13 mouse cellular contexts compared by ENCODE assay signal in the genomic region with DNA sequence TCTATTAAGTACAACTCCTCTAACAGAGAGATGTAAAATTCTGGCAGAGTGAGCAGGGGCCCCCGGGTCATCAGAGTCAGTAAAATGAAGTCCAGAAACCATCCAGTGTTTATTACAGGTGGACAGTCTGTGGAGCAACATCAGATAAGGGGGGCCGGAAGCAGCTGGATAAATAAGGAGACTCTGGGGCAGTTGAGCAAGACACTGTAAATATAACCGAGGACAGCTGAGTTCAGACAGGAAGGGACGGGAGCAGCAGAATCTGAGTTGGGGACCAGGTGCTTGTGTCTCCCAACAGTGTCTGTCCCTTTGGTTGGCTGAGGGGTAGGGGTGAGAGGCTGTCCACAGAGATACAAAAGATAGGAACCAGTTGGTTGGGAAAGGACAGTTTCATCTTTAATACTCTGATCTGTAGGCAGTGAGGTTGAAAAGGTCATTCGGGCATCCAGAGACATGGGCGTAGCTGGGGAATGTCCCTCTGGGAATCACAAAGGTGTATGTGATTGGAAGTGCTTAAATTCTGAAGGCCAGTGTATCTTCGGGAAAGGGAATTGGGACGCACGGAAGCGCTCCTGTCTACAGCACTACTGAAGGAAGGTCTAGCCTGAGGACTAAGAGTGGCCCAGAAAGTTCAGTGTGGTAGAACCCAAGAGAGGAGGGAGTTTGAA.
A peak's percentile ranks its signal among the peaks of the same experiment; 100 is the strongest.
DNase-seq lines count a peak whose midpoint lies in the region; ATAC-seq and TF ChIP-seq lines count a peak whose summit lies in the region.
"Had no signal": no experiment of that assay in that cellular context is flagged by ENCODE, and none has a peak within 500 bp of the region (broad histone marks: within the 10 kb centered on the region; RNA-seq: fewer than 3 reads in every experiment).

No protein-coding gene starts in this region.

- 58% methylated on average over 10 of the region's 10 CpGs for WGBS in kidney, embryonic 14.5 days
- WGBS in kidney, adult 2 months: 73% methylated on average over 10 of the region's 10 CpGs
- WGBS in intestine, embryonic 16.5 days: 78% methylated on average over 10 of the region's 10 CpGs

- no peaks in the 10 kb centered on the region for H3K27me3 ChIP-seq in kidney, embryonic 14.5 days (ENCODE audit: control insufficient read depth, insufficient read depth, low read length)
- H3K27me3 ChIP-seq in kidney, adult 2 months (replicated peaks; ENCODE audit: control insufficient read depth, insufficient read depth, low read length): no peaks in the 10 kb centered on the region
- H3K27me3 ChIP-seq in intestine, embryonic 16.5 days (replicated peaks; ENCODE audit: control insufficient read depth, insufficient read depth, low read length): no peaks in the 10 kb centered on the region
- H3K27me3 ChIP-seq: forebrain, embryonic 15.5 days had no signal

- no peak for TF ChIP-seq POLR2A in kidney, adult 2 months (IDR thresholded peaks at IDR 0.05; ENCODE audit: low read depth, low read length)

- H3K4me1 ChIP-seq in kidney, embryonic 14.5 days (ENCODE audit: control insufficient read depth, insufficient read depth, low read length): peaks cover 18% of the 10 kb centered on the region; the same call in 1 of the 2 replicates
- H3K4me1 ChIP-seq in kidney, adult 2 months (ENCODE audit: control insufficient read depth, insufficient read depth, low read length): 0 out of 2 replicates have a peak, but pooled peaks cover 4% of the 10 kb centered on the region
- H3K4me1 ChIP-seq in intestine, embryonic 16.5 days (ENCODE audit: control insufficient read depth, insufficient read depth, low read length): no peaks in the 10 kb centered on the region
- H3K4me1 ChIP-seq: forebrain, embryonic 15.5 days had no signal

- H3K4me3 ChIP-seq in kidney, embryonic 14.5 days (ENCODE audit: low read length): no peak overlapping the region
- no peak overlapping the region for H3K4me3 ChIP-seq in kidney, adult 2 months (ENCODE audit: insufficient read depth, low read depth, low read length)
- no peak overlapping the region for H3K4me3 ChIP-seq in intestine, embryonic 16.5 days (ENCODE audit: low read length)
- H3K4me3 ChIP-seq: forebrain, embryonic 15.5 days had no signal

- no peak overlapping the region for H3K27ac ChIP-seq in kidney, embryonic 14.5 days (ENCODE audit: low read depth, low read length)
- no peak overlapping the region for H3K27ac ChIP-seq in kidney, adult 2 months (ENCODE audit: insufficient read depth, low read depth, low read length)
- H3K27ac ChIP-seq in intestine, embryonic 16.5 days (ENCODE audit: low read length): no peak overlapping the region
- H3K27ac ChIP-seq: forebrain, embryonic 15.5 days; macrophage had no signal

- no peaks in the 10 kb centered on the region for H3K9me3 ChIP-seq in kidney, embryonic 14.5 days (ENCODE audit: control insufficient read depth, low read length)
- no peaks in the 10 kb centered on the region for H3K9me3 ChIP-seq in intestine, embryonic 16.5 days (ENCODE audit: control insufficient read depth, low read length)
- H3K9me3 ChIP-seq: forebrain, embryonic 15.5 days had no signal

- intact Hi-C loops in heart, postnatal 14 days (cut with DNase I): no loop called here

- no peak overlapping the region for H3K4me2 ChIP-seq in kidney, embryonic 14.5 days (replicated peaks; ENCODE audit: low read depth, low read length)
- H3K4me2 ChIP-seq in intestine, embryonic 16.5 days (ENCODE audit: low read depth, low read length): no peak overlapping the region
- H3K4me2 ChIP-seq: forebrain, embryonic 15.5 days had no signal

- ATAC-seq in kidney, embryonic 14.5 days (ENCODE audit: low FRiP score, low TSS enrichment): peak; percentile 72; the same call in 1 of the 2 replicates
- peak; percentile 78 for ATAC-seq in intestine, embryonic 16.5 days
- ATAC-seq: forebrain, embryonic 15.5 days had no signal

- DNase-seq in kidney, adult 2 months: no peak
- DNase-seq in ES-CJ7 (ENCODE audit: low read depth, low spot score): peak; percentile 28
- DNase-seq in lung, postnatal 10 days: peak; percentile 37
- no peak for DNase-seq in cerebellum, adult 9-11 months
- DNase-seq in spleen, postnatal 4 days (ENCODE audit: low spot score in 2 of 2): no peak
- no peak for DNase-seq in heart, postnatal 14 days
- DNase-seq: adrenal gland, postnatal 10 days; cerebellum, postnatal 36 days; gastrocnemius, postnatal 25 days had no signal

- H3K9ac ChIP-seq in kidney, embryonic 14.5 days (ENCODE audit: low read depth, low read length): no peak overlapping the region
- H3K9ac ChIP-seq in intestine, embryonic 16.5 days (ENCODE audit: low read depth, low read length): no peak overlapping the region
- H3K9ac ChIP-seq: forebrain, embryonic 15.5 days had no signal

- H3K36me3 ChIP-seq in kidney, embryonic 14.5 days (ENCODE audit: control insufficient read depth, insufficient read depth, low read length): peaks cover 27% of the 10 kb centered on the region
- H3K36me3 ChIP-seq in kidney, adult 2 months (ENCODE audit: control insufficient read depth, insufficient read depth, low read length): peaks cover 5% of the 10 kb centered on the region
- H3K36me3 ChIP-seq in intestine, embryonic 16.5 days (ENCODE audit: control insufficient read depth, insufficient read depth, low read length): no peaks in the 10 kb centered on the region
- H3K36me3 ChIP-seq: forebrain, embryonic 15.5 days had no signal

- TF ChIP-seq CTCF in kidney, adult 2 months (conservative IDR thresholded peaks at IDR 0.05; ENCODE audit: insufficient read depth, insufficient read length, low read depth, low read length): no peak

Comparison
In these comparisons a context has a peak if more than half of its experiments do, and no peak if none do; other contexts are left out.
1. DNase-seq: peak in ES-CJ7 (single experiment) and lung, postnatal 10 days (single experiment); none in kidney, adult 2 months (single experiment), cerebellum, adult 9-11 months (single experiment), spleen, postnatal 4 days (0 of 2) and heart, postnatal 14 days (0 of 2).